Mouse (Mus musculus) forebrain, postnatal 0 days (tissue): ENCODE results near the gene Islr2. TPM values are rescaled to one million over a fixed set of nuclear protein-coding genes. Genes with fewer than 3 reads are reported as not detected.

Source experiments
- ATAC-seq: fragments of 200-750 bp; cut with Nextera tagmentation; 2 replicates; pipeline ENCODE4 v1.8.0; 2017; ENCODE audit warnings: mild to moderate bottlenecking, moderate library complexity
- DNase-seq: peaks from one replicate; pipeline ENCODE4 v3.0.0-alpha.2; 2015
- H3K27ac ChIP-seq: fragments of 300-500 bp; sonication (generic); 2 replicates; pipeline ENCODE4 v1.5.1; 2014; ENCODE audit warnings: low read depth, mild to moderate bottlenecking, antibody characterized with exemption, low read length, moderate library complexity, mixed read lengths
- H3K27me3 ChIP-seq: fragments of 300-500 bp; sonication (generic); 2 replicates; pipeline ENCODE4 v1.6.1; 2014; ENCODE audit warnings: mild to moderate bottlenecking, low read length, mixed read lengths; ENCODE audit not compliant: insufficient read depth
- H3K36me3 ChIP-seq: fragments of 300-500 bp; sonication (generic); 2 replicates; pipeline ENCODE4 v1.6.1; 2014; ENCODE audit warnings: mild to moderate bottlenecking, moderate library complexity; ENCODE audit not compliant: insufficient read depth
- H3K4me1 ChIP-seq: fragments of 300-500 bp; sonication (generic); 2 replicates; pipeline ENCODE4 v1.6.1; 2014; ENCODE audit warnings: antibody characterized with exemption; ENCODE audit not compliant: insufficient read depth
- H3K4me2 ChIP-seq: fragments of 300-500 bp; sonication (generic); 2 replicates; pipeline ENCODE4 v1.6.1; 2014; ENCODE audit warnings: low read depth, mild to moderate bottlenecking, moderate library complexity
- H3K4me3 ChIP-seq: fragments of 300-500 bp; sonication (generic); 2 replicates; pipeline ENCODE4 v1.5.1; 2014; ENCODE audit warnings: low read depth, low read length, mixed read lengths
- H3K9ac ChIP-seq: fragments of 300-500 bp; sonication (generic); 2 replicates; pipeline ENCODE4 v1.6.1; 2014; ENCODE audit warnings: mild to moderate bottlenecking
- H3K9me3 ChIP-seq: fragments of 300-500 bp; sonication (generic); 2 replicates; pipeline ENCODE4 v1.6.1; 2016; ENCODE audit warnings: low read length
- CTCF ChIP-seq: sonication (generic); IDR thresholded peaks from 2 replicates; pipeline ENCODE4 v1.5.1; 2016; ENCODE audit warnings: antibody characterized with exemption, control low read depth, low read depth
- WGBS: fragments of 180-500 bp; shearing (Covaris S2); extraction: QIAGEN DNeasy Blood & Tissue Kit; methylation state at CpG from one replicate; pipeline ENCODE4 v1.1.7; 2014; 5-methylcytosine and 5-hydroxymethylcytosine counted together
- polyA plus RNA-seq: library from polyadenylated mRNA; unstranded; fragments of >200 nt; fragmentation: Nextera tagmentation; extraction: Ambion mirVana; gene quantifications from 2 replicates; pipeline ENCODE4 v1.2.1, GENCODE M21; 2015
- total RNA-seq: library from RNA; depleted of rRNA; stranded (reverse); fragments of >200 nt; gene quantifications from 2 replicates; pipeline ENCODE4 v1.2.3, GENCODE M21; 2014

Gene Islr2
- total and polyA plus RNA-seq, 2 experiments from 2014 or later: 58.3 to 779 TPM

GRCm38 (mm10) chr9:58196610-58197567, 7.2 kb downstream of the Islr2 start:
- Histone ChIP-seq H3K9ac (peak overlapping the region; percentile 68), H3K4me3 (peak overlapping the region; percentile 52), H3K36me3 (peaks cover 2% of the 10 kb centered on the region; the same call in 1 of the 2 replicates), H3K9me3 (no peaks in the 10 kb centered on the region), H3K4me2 (peak overlapping the region; percentile 65), H3K27me3 (no peaks in the 10 kb centered on the region; the same call in 1 of the 2 replicates), H3K4me1 (peaks cover 9% of the 10 kb centered on the region; the same call in 1 of the 2 replicates), H3K27ac (peak overlapping the region; percentile 95)
- 8% methylated on average over 46 of the region's 46 CpGs for WGBS
- no peak for TF ChIP-seq CTCF
- ATAC-seq: no peak
- peak; percentile 56 for DNase-seq

- Histone ChIP-seq H3K4me3 (peak overlapping the region; percentile 52), H3K27me3 (no peaks in the 10 kb centered on the region; the same call in 1 of the 2 replicates), H3K4me1 (peaks cover 9% of the 10 kb centered on the region; the same call in 1 of the 2 replicates), H3K9me3 (no peaks in the 10 kb centered on the region), H3K36me3 (peaks cover 2% of the 10 kb centered on the region; the same call in 1 of the 2 replicates), H3K4me2 (peak overlapping the region; percentile 65), H3K27ac (peak overlapping the region; percentile 95), H3K9ac (peak overlapping the region; percentile 68)
- TF ChIP-seq CTCF: no peak
- DNase-seq: no peak
- ATAC-seq: no peak
- WGBS: 7% methylated on average over 14 of the region's 14 CpGs
Observed at GRCm38 (mm10) chr9:58196141-58196540, 8.0 kb downstream of the Islr2 start.

GRCm38 (mm10) chr9:58195671-58196070, 8.4 kb downstream of the Islr2 start:
- peak overlapping the region; percentile 65 for H3K4me2 ChIP-seq
- peak overlapping the region; percentile 68 for H3K9ac ChIP-seq
- no peaks in the 10 kb centered on the region for H3K9me3 ChIP-seq
- no peaks in the 10 kb centered on the region; the same call in 1 of the 2 replicates for H3K27me3 ChIP-seq
- WGBS: 0% methylated on average over 1 of the region's 1 CpGs
- H3K27ac ChIP-seq: peak overlapping the region; percentile 95
- no peak for ATAC-seq
- TF ChIP-seq CTCF: no peak
- peaks cover 9% of the 10 kb centered on the region; the same call in 1 of the 2 replicates for H3K4me1 ChIP-seq
- peak overlapping the region; percentile 52 for H3K4me3 ChIP-seq
- DNase-seq: peak; percentile 50
- peaks cover 2% of the 10 kb centered on the region; the same call in 1 of the 2 replicates for H3K36me3 ChIP-seq

- Histone ChIP-seq H3K4me2 (peak overlapping the region; percentile 65; the same call in 1 of the 2 replicates), H3K9me3 (no peaks in the 10 kb centered on the region), H3K9ac (no peak overlapping the region; the same call in 1 of the 2 replicates), H3K27ac (0 out of 2 replicates have a peak overlapping the region, but pooled peaks have one; percentile 4), H3K27me3 (no peaks in the 10 kb centered on the region; the same call in 1 of the 2 replicates), H3K4me1 (peaks cover 9% of the 10 kb centered on the region; the same call in 1 of the 2 replicates), H3K4me3 (no peak overlapping the region), H3K36me3 (peaks cover 2% of the 10 kb centered on the region; the same call in 1 of the 2 replicates)
- DNase-seq (peak; percentile 25), ATAC-seq (no peak)
- TF ChIP-seq CTCF: no peak
- WGBS: 58% methylated on average over 9 of the region's 9 CpGs
Observed at GRCm38 (mm10) chr9:58194222-58194621, 9.9 kb downstream of the Islr2 start.

GRCm38 (mm10) chr9:58184456-58184855, 19.7 kb downstream of the Islr2 start:
- no peak overlapping the region for H3K27ac ChIP-seq
- H3K9ac ChIP-seq: no peak overlapping the region
- H3K4me1 ChIP-seq: peaks cover 4% of the 10 kb centered on the region; the same call in 1 of the 2 replicates
- no peak for TF ChIP-seq CTCF
- ATAC-seq (no peak), DNase-seq (peak; percentile 27)
- H3K36me3 ChIP-seq: no peaks in the 10 kb centered on the region
- H3K4me3 ChIP-seq: no peak overlapping the region
- WGBS: 48% methylated on average over 6 of the region's 6 CpGs
- H3K9me3 ChIP-seq: no peaks in the 10 kb centered on the region
- no peaks in the 10 kb centered on the region for H3K27me3 ChIP-seq
- H3K4me2 ChIP-seq: no peak overlapping the region

GRCm38 (mm10) chr9:58179390-58179789, 24.7 kb downstream of the Islr2 start:
- 88% methylated on average over 2 of the region's 2 CpGs for WGBS
- H3K4me2 ChIP-seq: no peak overlapping the region
- no peak for TF ChIP-seq CTCF

GRCm38 (mm10) chr9:58177165-58177564, 27.0 kb downstream of the Islr2 start:
- Histone ChIP-seq H3K9me3 (no peaks in the 10 kb centered on the region), H3K4me2 (no peak overlapping the region), H3K9ac (no peak overlapping the region), H3K27ac (0 out of 2 replicates have a peak overlapping the region, but pooled peaks have one; percentile 30), H3K36me3 (no peaks in the 10 kb centered on the region), H3K4me3 (no peak overlapping the region), H3K4me1 (peaks cover 13% of the 10 kb centered on the region; the same call in 1 of the 2 replicates), H3K27me3 (no peaks in the 10 kb centered on the region)
- TF ChIP-seq CTCF: no peak
- no peak for ATAC-seq
- WGBS: 42% methylated on average over 4 of the region's 4 CpGs
- DNase-seq: no peak

More at GRCm38 (mm10) chr9:58179390-58179789, 24.7 kb downstream of the Islr2 start:
- Histone ChIP-seq H3K36me3 (no peaks in the 10 kb centered on the region), H3K9me3 (no peaks in the 10 kb centered on the region), H3K4me3 (no peak overlapping the region), H3K27me3 (no peaks in the 10 kb centered on the region), H3K9ac (no peak overlapping the region), H3K27ac (no peak overlapping the region), H3K4me1 (peaks cover 14% of the 10 kb centered on the region; the same call in 1 of the 2 replicates)
- DNase-seq (no peak), ATAC-seq (no peak)
